Mouse (Mus musculus) liver, embryonic 14.5 days (tissue): ENCODE results near the gene Fzr1.

Experiments
- CTCF ChIP-seq: IDR thresholded peaks from 2 replicates; pipeline ENCODE4 v1.5.1; 2016; ENCODE audit warnings: antibody characterized with exemption, low read depth, control low read depth
- EP300 ChIP-seq: IDR thresholded peaks from 2 replicates; pipeline ENCODE4 v1.6.1; 2016; ENCODE audit warnings: antibody characterized with exemption, low read depth

DNA sequence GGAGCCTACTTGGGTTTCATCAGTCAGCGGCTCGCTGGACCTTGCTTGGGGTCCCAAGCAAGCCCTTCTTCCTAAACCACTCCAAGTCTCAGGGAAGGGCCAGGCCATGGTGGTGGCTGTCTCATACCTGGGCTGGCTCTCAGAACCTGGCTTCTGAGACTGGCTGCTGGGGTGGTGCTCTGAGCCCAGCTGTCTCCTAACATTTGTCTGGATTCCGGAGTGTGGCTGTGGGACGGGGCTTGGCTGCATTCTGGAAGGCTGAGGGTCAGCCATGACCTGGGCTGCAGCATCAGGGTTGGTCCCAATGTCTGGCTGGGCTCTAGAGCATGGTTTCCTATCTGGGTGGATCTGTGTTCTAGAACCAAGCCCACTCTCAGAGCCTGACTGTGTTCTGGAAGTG, 41.8 kb downstream of the Fzr1 start:
- no peak for TF ChIP-seq EP300
- TF ChIP-seq CTCF, result no peak
